Mouse (Mus musculus): ENCODE results near the gene Tnfrsf1a.

Gene Tnfrsf1a

GRCm38 (mm10) chr6:125353655-125354054 is 4.5 kb downstream of the Tnfrsf1a start:
- CTCF ChIA-PET: interaction anchor here (0.6 kb wide), 1 partner anchor 40 kb away, joined by 3 read pairs; no protein-coding TSS in a partner anchor

- CTCF ChIA-PET: interaction anchor here (0.5 to 1.2 kb wide), 2 partner anchors 11 to 23 kb away, joined by 3 to 4 read pairs; no protein-coding TSS in a partner anchor
These were observed 5.4 kb downstream of the Tnfrsf1a start for GRCm38 (mm10) chr6:125354352-125355151.

DNA sequence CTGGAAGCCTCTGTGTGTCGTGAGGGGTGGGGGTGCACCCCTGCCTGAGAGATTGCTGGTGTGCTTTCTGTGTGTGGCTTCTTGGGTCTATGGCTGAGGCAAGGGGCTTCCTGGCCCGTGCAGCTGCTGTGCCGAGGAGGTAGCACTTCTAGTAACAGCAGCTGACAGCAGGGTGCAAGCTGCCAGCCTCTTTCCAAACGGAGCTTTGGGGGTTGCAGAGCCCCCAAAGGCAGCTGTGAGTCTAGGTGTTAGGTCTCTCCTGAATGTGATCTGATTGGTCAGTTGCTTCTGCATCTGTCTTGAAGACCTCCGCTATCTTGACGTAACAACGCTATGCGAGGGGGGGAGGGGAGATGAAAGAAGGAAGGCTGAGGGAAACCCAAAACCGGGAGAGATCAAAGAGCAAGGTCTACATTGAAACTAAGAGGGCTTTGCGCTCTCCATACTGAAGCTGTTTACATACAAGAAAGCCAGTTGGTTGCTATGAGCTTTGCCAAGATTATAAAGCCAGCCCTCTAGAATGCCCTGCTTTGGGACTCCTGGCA is 6.1 kb downstream of the Tnfrsf1a start:
- CTCF ChIA-PET: interaction anchor here (0.5 to 1.2 kb wide), 2 partner anchors 11 to 24 kb away, joined by 3 to 4 read pairs; no protein-coding TSS in a partner anchor

GRCm38 (mm10) chr6:125356264-125356663 is 7.1 kb downstream of the Tnfrsf1a start:
- CTCF ChIA-PET: no interaction called here

GRCm38 (mm10) chr6:125357334-125357733 is 8.2 kb downstream of the Tnfrsf1a start:
- CTCF ChIA-PET: no interaction called here

- CTCF ChIA-PET: no interaction called here
These were observed 10.8 kb downstream of the Tnfrsf1a start for GRCm38 (mm10) chr6:125359999-125360398.

GRCm38 (mm10) chr6:125360846-125361245 is 11.7 kb downstream of the Tnfrsf1a start:
- CTCF ChIA-PET: no interaction called here

DNA sequence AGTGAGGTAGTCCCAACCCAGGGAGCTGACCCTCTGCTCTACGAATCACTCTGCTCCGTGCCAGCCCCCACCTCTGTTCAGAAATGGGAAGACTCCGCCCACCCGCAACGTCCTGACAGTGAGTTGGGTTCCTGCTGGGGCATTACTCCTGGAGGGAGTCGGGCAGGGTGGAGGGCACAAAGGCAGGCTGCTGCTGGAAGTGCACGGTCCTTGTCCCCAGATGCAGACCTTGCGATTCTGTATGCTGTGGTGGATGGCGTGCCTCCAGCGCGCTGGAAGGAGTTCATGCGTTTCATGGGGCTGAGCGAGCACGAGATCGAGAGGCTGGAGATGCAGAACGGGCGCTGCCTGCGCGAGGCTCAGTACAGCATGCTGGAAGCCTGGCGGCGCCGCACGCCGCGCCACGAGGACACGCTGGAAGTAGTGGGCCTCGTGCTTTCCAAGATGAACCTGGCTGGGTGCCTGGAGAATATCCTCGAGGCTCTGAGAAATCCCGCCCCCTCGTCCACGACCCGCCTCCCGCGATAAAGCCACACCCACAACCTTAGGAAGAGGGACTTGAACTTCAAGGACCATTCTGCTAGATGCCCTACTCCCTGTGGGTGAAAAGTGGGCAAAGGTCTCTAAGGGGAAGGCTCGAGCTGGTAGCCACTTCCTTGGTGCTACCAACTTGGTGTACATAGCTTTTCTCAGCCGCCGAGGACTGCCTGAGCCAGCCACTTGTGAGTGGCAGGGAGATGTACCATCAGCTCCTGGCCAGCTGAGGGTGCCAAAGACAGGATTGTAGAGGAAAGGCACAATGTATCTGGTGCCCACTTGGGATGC is 12.5 kb downstream of the Tnfrsf1a start:
- CTCF ChIA-PET: no interaction called here

- CTCF ChIA-PET: no interaction called here
These were observed 13.9 kb downstream of the Tnfrsf1a start for GRCm38 (mm10) chr6:125363021-125363420.

- CTCF ChIA-PET: interaction anchor here (0.5 to 0.6 kb wide), 3 partner anchors 34 to 59 kb away, joined by 3 to 6 read pairs (median 4); no protein-coding TSS in a partner anchor
These were observed 14.5 kb downstream of the Tnfrsf1a start for GRCm38 (mm10) chr6:125363451-125364242.

DNA sequence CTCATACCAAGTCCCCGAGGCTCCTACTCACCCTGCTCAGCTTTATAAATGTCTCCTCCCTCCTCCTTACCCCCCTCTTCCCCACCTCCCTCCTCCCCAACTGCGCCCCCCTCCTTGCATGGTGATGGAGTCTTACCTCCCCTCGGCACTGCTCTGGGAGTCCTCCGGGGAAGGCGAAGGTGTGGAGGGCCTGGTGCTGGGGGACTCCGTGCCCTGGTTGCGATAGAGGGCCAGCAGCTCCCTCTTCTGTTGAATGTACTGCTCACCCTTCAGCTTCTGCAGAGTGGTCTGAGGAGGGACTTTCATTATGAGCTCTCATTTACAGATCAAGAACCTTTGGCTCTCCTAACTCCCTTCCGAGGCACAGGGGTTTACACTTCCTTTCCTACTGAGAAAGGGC is 15.3 kb downstream of the Tnfrsf1a start:
- CTCF ChIA-PET: interaction anchor here (0.5 to 0.6 kb wide), 2 partner anchors 49 to 198 kb away, joined by 4 to 14 read pairs; no protein-coding TSS in a partner anchor

- CTCF ChIA-PET: interaction anchor here (0.7 to 1.1 kb wide), 2 partner anchors 10 to 36 kb away, joined by 3 to 4 read pairs; no protein-coding TSS in a partner anchor
These were observed 16.4 kb downstream of the Tnfrsf1a start for GRCm38 (mm10) chr6:125365522-125365921.

- CTCF ChIA-PET: interaction anchor here (0.7 to 1.1 kb wide), 3 partner anchors 11 to 238 kb away, joined by 3 to 4 read pairs (median 3); no protein-coding TSS in a partner anchor
These were observed 17.0 kb downstream of the Tnfrsf1a start for GRCm38 (mm10) chr6:125366133-125366532.

GRCm38 (mm10) chr6:125367758-125368371 is 18.7 kb downstream of the Tnfrsf1a start:
- CTCF ChIA-PET: no interaction called here

- CTCF ChIA-PET: no interaction called here
These were observed 27.9 kb downstream of the Tnfrsf1a start for GRCm38 (mm10) chr6:125377042-125377441.

- CTCF ChIA-PET: no interaction called here
These were observed 28.7 kb downstream of the Tnfrsf1a start for GRCm38 (mm10) chr6:125377582-125378451.

GRCm38 (mm10) chr6:125378621-125379020 is 29.5 kb downstream of the Tnfrsf1a start:
- CTCF ChIA-PET: no interaction called here

- CTCF ChIA-PET: no interaction called here
These were observed 30.6 kb downstream of the Tnfrsf1a start for GRCm38 (mm10) chr6:125379781-125380180.

All from spleen, embryonic (tissue).